Mouse (Mus musculus) intestine, embryonic 15.5 days (tissue): ENCODE results near the gene Actr1a. TPM values are rescaled to one million over a fixed set of nuclear protein-coding genes. Genes with fewer than 3 reads are reported as not detected.

ENCODE experiments used
- ATAC-seq: fragments of 200-750 bp; cut with Nextera tagmentation; 2 replicates; pipeline ENCODE4 v1.8.0; 2017; ENCODE audit warnings: moderate TSS enrichment, moderate library complexity
- H3K27ac ChIP-seq: fragments of 300-500 bp; sonication (generic); 2 replicates; pipeline ENCODE4 v1.5.1; 2015; ENCODE audit warnings: mild to moderate bottlenecking, inconsistent platforms
- H3K27me3 ChIP-seq: fragments of 300-500 bp; sonication (generic); replicated peaks from 2 replicates; pipeline ENCODE4 v1.6.1; 2015; ENCODE audit warnings: inconsistent platforms
- H3K36me3 ChIP-seq: fragments of 300-500 bp; sonication (generic); 2 replicates; pipeline ENCODE4 v1.6.1; 2015; ENCODE audit warnings: inconsistent platforms
- H3K4me1 ChIP-seq: fragments of 300-500 bp; sonication (generic); replicated peaks from 2 replicates; pipeline ENCODE4 v1.6.1; 2015; ENCODE audit warnings: inconsistent platforms
- H3K4me2 ChIP-seq: fragments of 300-500 bp; sonication (generic); replicated peaks from 2 replicates; pipeline ENCODE4 v1.6.1; 2015; ENCODE audit warnings: mild to moderate bottlenecking, inconsistent platforms
- H3K4me3 ChIP-seq: fragments of 300-500 bp; sonication (generic); replicated peaks from 2 replicates; pipeline ENCODE4 v1.5.1; 2015; ENCODE audit warnings: inconsistent platforms
- H3K9ac ChIP-seq: fragments of 300-500 bp; sonication (generic); 2 replicates; pipeline ENCODE4 v1.6.1; 2015; ENCODE audit warnings: inconsistent platforms
- H3K9me3 ChIP-seq: fragments of 300-500 bp; sonication (generic); 2 replicates; pipeline ENCODE4 v1.6.1; 2016; ENCODE audit warnings: inconsistent platforms
- WGBS: fragments of 180-500 bp; shearing (Covaris S2); methylation state at CpG from one replicate; pipeline ENCODE4 v1.1.7; 2015; 5-methylcytosine and 5-hydroxymethylcytosine counted together
- polyA plus RNA-seq: library from polyadenylated mRNA; unstranded; fragments of >200 nt; fragmentation: Nextera tagmentation; extraction: Ambion mirVana; gene quantifications from 2 replicates; pipeline ENCODE4 v1.2.1, GENCODE M21; 2015

Gene Actr1a
- polyA plus RNA-seq, 1 experiment from 2014 or later = 114 TPM

GRCm38 (mm10) chr19:46397436-46398001, 2.0 kb upstream of the Actr1a start:
- Histone ChIP-seq H3K36me3 (0 out of 2 replicates have a peak, but pooled peaks cover 3% of the 10 kb centered on the region), H3K27me3 (no peaks in the 10 kb centered on the region), H3K4me1 (peaks cover 26% of the 10 kb centered on the region), H3K27ac (peak overlapping the region; percentile 89), H3K4me3 (peak overlapping the region; percentile 96), H3K9me3 (no peaks in the 10 kb centered on the region), H3K4me2 (peak overlapping the region; percentile 86), H3K9ac (peak overlapping the region; percentile 87)
- WGBS = 3% methylated on average over 17 of the region's 19 CpGs
- ATAC-seq = no peak

- Histone ChIP-seq H3K4me2 (peak within 1 kb of the TSS; percentile 86), H3K27ac (peak within 1 kb of the TSS; percentile 89), H3K9me3 (no peaks in the 10 kb centered on the region), H3K4me3 (peak within 1 kb of the TSS; percentile 96), H3K27me3 (no peaks in the 10 kb centered on the region), H3K36me3 (0 out of 2 replicates have a peak, but pooled peaks cover 3% of the 10 kb centered on the region), H3K9ac (peak within 1 kb of the TSS; percentile 87), H3K4me1 (peaks cover 26% of the 10 kb centered on the region)
- peak; percentile 90 for ATAC-seq
- WGBS = under 1% methylated on average over 57 of the region's 57 CpGs
Measured at GRCm38 (mm10) chr19:46396686-46397435, 1.3 kb upstream of the Actr1a start, which contains the start of gene Sufu. TSS of gene Sufu (plus strand) at chr19:46396896.

- H3K4me3 ChIP-seq = peak overlapping the region; percentile 70; the same call in 1 of the 2 replicates
- peaks cover 26% of the 10 kb centered on the region for H3K4me1 ChIP-seq
- H3K9me3 ChIP-seq = no peaks in the 10 kb centered on the region
- peak overlapping the region; percentile 86 for H3K4me2 ChIP-seq
- H3K27me3 ChIP-seq = no peaks in the 10 kb centered on the region
- H3K9ac ChIP-seq = no peak overlapping the region
- 12% methylated on average over 8 of the region's 8 CpGs for WGBS
- no peak for ATAC-seq
- no peaks in the 10 kb centered on the region for H3K36me3 ChIP-seq
- no peak overlapping the region for H3K27ac ChIP-seq
Measured at GRCm38 (mm10) chr19:46396109-46396508, 561 bp upstream of the Actr1a start.

GRCm38 (mm10) chr19:46394712-46395108, 838 bp downstream of the Actr1a start:
- Histone ChIP-seq H3K9ac (peak overlapping the region; percentile 34), H3K4me1 (peaks cover 26% of the 10 kb centered on the region), H3K27me3 (no peaks in the 10 kb centered on the region), H3K9me3 (no peaks in the 10 kb centered on the region), H3K27ac (no peak overlapping the region), H3K4me3 (peak overlapping the region; percentile 70), H3K4me2 (peak overlapping the region; percentile 86), H3K36me3 (no peaks in the 10 kb centered on the region)
- no peak; the same call in 1 of the 2 replicates for ATAC-seq
- 5% methylated on average over 10 of the region's 10 CpGs for WGBS

GRCm38 (mm10) chr19:46392018-46392417, 3.5 kb downstream of the Actr1a start:
- Histone ChIP-seq H3K36me3 (0 out of 2 replicates have a peak, but pooled peaks cover 4% of the 10 kb centered on the region), H3K4me1 (peaks cover 11% of the 10 kb centered on the region), H3K4me2 (no peak overlapping the region), H3K27ac (no peak overlapping the region), H3K4me3 (no peak overlapping the region), H3K9me3 (no peaks in the 10 kb centered on the region), H3K9ac (no peak overlapping the region), H3K27me3 (no peaks in the 10 kb centered on the region)
- 35% methylated on average over 4 of the region's 4 CpGs for WGBS
- no peak for ATAC-seq

GRCm38 (mm10) chr19:46389872-46390271, 5.7 kb downstream of the Actr1a start:
- H3K4me2 ChIP-seq = no peak overlapping the region
- 89% methylated on average over 5 of the region's 5 CpGs for WGBS
- H3K4me1 ChIP-seq = peaks cover 9% of the 10 kb centered on the region
- peaks cover 9% of the 10 kb centered on the region for H3K36me3 ChIP-seq
- H3K4me3 ChIP-seq = no peak overlapping the region
- H3K27me3 ChIP-seq = no peaks in the 10 kb centered on the region
- no peak for ATAC-seq
- no peak overlapping the region for H3K9ac ChIP-seq
- no peak overlapping the region for H3K27ac ChIP-seq
- H3K9me3 ChIP-seq = no peaks in the 10 kb centered on the region

- Histone ChIP-seq H3K27ac (no peak overlapping the region), H3K36me3 (peaks cover 69% of the 10 kb centered on the region), H3K4me3 (no peak overlapping the region), H3K27me3 (no peaks in the 10 kb centered on the region), H3K4me2 (no peak overlapping the region), H3K4me1 (no peaks in the 10 kb centered on the region), H3K9ac (no peak overlapping the region), H3K9me3 (no peaks in the 10 kb centered on the region)
- no peak for ATAC-seq
- 90% methylated on average over 9 of the region's 9 CpGs for WGBS
Measured at GRCm38 (mm10) chr19:46382275-46382674, 13.3 kb downstream of the Actr1a start.

- WGBS = 20% methylated on average over 4 of the region's 4 CpGs
- H3K4me1 ChIP-seq = no peaks in the 10 kb centered on the region
- no peak overlapping the region for H3K4me2 ChIP-seq
- H3K36me3 ChIP-seq = peaks cover 35% of the 10 kb centered on the region
- H3K9me3 ChIP-seq = no peaks in the 10 kb centered on the region
- no peaks in the 10 kb centered on the region for H3K27me3 ChIP-seq
- no peak for ATAC-seq
- H3K4me3 ChIP-seq = no peak overlapping the region
- no peak overlapping the region for H3K27ac ChIP-seq
- H3K9ac ChIP-seq = no peak overlapping the region
Measured at GRCm38 (mm10) chr19:46375891-46376290, 19.7 kb downstream of the Actr1a start.

GRCm38 (mm10) chr19:46375489-46375888, 20.1 kb downstream of the Actr1a start:
- H3K27me3 ChIP-seq = no peaks in the 10 kb centered on the region
- H3K9me3 ChIP-seq = no peaks in the 10 kb centered on the region
- H3K4me1 ChIP-seq = no peaks in the 10 kb centered on the region
- no peak overlapping the region for H3K9ac ChIP-seq
- no peak overlapping the region for H3K4me3 ChIP-seq
- H3K27ac ChIP-seq = no peak overlapping the region
- 64% methylated on average over 5 of the region's 5 CpGs for WGBS
- ATAC-seq = no peak
- H3K36me3 ChIP-seq = peaks cover 32% of the 10 kb centered on the region
- no peak overlapping the region for H3K4me2 ChIP-seq

GRCm38 (mm10) chr19:46374477-46375088, 21.0 kb downstream of the Actr1a start:
- peaks cover 23% of the 10 kb centered on the region for H3K36me3 ChIP-seq
- no peak overlapping the region for H3K4me2 ChIP-seq
- H3K4me3 ChIP-seq = no peak overlapping the region
- H3K9me3 ChIP-seq = no peaks in the 10 kb centered on the region
- H3K9ac ChIP-seq = no peak overlapping the region
- 56% methylated on average over 21 of the region's 21 CpGs for WGBS
- no peaks in the 10 kb centered on the region for H3K27me3 ChIP-seq
- ATAC-seq = no peak
- no peak overlapping the region for H3K27ac ChIP-seq
- no peaks in the 10 kb centered on the region for H3K4me1 ChIP-seq

- Histone ChIP-seq H3K4me3 (no peak overlapping the region), H3K4me1 (no peaks in the 10 kb centered on the region), H3K9ac (no peak overlapping the region), H3K27ac (no peak overlapping the region), H3K27me3 (no peaks in the 10 kb centered on the region), H3K36me3 (no peaks in the 10 kb centered on the region), H3K4me2 (no peak overlapping the region), H3K9me3 (no peaks in the 10 kb centered on the region)
- 23% methylated on average over 4 of the region's 4 CpGs for WGBS
- ATAC-seq = peak; percentile 58; the same call in 1 of the 2 replicates
Measured at GRCm38 (mm10) chr19:46369204-46369603, 26.3 kb downstream of the Actr1a start.

- no peaks in the 10 kb centered on the region for H3K4me1 ChIP-seq
- no peaks in the 10 kb centered on the region for H3K27me3 ChIP-seq
- ATAC-seq = no peak
- H3K9me3 ChIP-seq = no peaks in the 10 kb centered on the region
- no peak overlapping the region for H3K4me3 ChIP-seq
- no peak overlapping the region for H3K9ac ChIP-seq
- H3K27ac ChIP-seq = no peak overlapping the region
- no peaks in the 10 kb centered on the region for H3K36me3 ChIP-seq
- H3K4me2 ChIP-seq = no peak overlapping the region
- WGBS = 87% methylated on average over 23 of the region's 23 CpGs
Measured at GRCm38 (mm10) chr19:46367798-46368590, 27.6 kb downstream of the Actr1a start.
